Mouse (Mus musculus) adrenal gland, adult 2 months (tissue): ENCODE results near the gene Lhx5. TPM values are rescaled to one million over a fixed set of nuclear protein-coding genes. Genes with fewer than 3 reads are reported as not detected.

Source experiments
- DNase-seq: peaks from one replicate; pipeline ENCODE4 v3.0.0; 2021
- polyA plus RNA-seq: library from polyadenylated mRNA; depleted of rRNA; stranded (reverse); fragments of >200 nt; gene quantifications from 2 replicates; pipeline ENCODE4 v1.2.3, GENCODE M21; 2012
- total RNA-seq, 2 experiments: library from RNA; stranded (reverse); gene quantifications; 2 replicates each; pipeline ENCODE4 v1.2.3; 2021

Gene Lhx5
- total and polyA plus RNA-seq, 3 experiments = not detected

DNA sequence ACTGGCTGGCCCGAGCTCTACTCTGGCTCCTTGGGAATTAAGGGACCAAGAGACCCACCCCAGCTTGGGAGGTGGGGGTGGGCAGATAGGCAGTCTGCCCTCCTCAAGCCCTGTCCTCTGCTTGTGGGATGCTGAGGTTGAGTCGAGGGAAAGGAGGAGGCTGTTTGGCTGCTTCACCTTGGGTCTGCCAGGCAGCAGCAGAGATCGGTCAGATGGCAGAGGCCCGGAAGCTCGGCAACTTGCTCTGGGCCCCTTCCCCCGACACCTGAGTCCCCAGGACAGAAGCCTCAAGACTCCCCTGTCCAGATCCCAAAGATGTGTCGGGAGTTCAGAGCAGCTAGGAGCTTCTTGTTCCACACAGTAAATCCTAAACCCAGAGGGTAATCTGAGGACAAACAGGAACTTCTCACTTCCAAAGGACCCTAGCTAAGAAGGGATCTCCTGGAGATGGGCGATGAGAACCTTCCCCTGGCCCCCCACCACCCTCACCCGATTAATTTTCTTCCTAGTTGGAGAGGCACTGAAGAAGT lies 1.1 kb downstream of the Lhx5 start:
- no peak for DNase-seq

DNA sequence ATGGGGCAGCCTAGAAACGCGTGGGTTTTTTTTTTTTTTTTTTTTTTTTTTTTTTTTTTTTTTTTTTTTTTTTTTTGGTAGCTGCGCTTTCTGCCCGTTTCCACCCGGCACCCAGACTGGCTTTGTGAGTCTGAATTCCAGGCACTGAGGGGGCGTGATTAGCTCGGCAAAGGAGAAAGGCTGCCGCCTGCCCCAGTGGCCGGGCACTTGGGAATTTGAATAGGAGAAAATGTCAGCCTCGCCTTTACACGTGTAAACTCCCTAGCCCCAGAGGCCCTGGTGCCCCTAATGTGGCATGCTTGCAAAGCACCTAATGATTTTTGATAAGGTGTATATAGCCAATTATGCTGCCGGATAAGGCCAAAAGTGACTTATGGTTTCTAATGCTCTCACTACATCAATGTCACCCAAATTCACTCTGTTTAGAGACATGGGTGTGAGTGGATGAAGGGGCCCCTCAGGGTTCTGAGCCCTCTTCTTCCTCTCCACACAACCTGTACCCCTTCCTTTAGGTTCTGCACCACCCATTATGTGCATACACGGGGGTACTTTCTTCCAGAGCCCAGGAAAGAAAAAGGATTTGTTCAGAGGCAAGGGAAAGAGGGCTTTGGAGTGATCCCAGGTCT lies 1.7 kb downstream of the Lhx5 start:
- DNase-seq = no peak

DNA sequence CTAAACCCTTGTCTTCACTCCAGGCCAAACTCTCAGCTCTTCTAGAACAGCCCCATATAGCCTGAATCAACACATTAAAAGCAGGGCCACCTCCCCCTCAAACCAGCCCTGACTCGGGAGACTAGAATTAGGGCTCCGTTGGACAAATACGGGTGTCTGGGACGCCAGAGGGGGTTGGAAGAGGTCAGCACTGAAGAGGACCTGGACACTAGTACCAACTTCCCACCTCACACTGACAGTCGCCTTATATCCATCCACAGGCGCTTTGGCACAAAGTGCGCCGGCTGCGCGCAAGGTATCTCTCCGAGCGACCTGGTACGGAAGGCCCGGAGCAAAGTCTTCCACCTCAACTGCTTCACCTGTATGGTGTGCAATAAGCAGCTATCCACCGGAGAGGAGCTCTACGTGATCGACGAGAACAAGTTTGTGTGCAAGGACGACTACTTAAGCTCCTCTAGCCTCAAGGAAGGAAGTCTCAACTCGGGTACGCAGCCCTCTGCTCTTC lies 2.8 kb downstream of the Lhx5 start:
- DNase-seq = no peak

DNA sequence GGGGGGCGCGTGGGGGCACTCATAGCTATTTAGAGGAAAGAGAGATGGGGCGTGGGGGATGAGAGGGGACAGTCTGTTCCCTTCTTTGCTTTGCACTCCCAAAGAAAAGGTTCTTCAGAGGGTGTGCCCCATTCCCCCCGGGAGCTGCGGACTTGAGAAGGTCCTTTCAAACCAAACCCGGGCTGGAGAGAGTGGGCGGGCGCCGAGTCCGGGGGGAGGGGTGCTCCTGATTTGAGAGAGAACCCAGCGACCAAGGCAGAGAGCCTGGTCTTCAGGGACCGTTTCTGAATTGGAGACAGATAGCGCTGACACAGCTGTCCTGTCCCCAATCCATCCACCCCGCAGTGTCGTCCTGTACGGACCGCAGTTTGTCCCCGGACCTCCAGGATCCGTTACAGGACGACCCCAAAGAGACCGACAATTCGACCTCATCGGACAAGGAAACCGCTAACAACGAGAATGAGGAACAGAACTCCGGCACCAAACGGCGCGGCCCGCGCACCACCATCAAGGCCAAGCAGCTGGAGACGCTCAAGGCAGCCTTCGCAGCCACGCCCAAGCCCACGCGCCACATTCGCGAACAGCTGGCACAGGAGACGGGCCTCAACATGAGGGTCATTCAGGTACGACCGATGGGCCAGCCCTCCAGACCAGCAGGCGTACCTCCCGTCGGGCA lies 3.6 kb downstream of the Lhx5 start:
- DNase-seq = no peak

DNA sequence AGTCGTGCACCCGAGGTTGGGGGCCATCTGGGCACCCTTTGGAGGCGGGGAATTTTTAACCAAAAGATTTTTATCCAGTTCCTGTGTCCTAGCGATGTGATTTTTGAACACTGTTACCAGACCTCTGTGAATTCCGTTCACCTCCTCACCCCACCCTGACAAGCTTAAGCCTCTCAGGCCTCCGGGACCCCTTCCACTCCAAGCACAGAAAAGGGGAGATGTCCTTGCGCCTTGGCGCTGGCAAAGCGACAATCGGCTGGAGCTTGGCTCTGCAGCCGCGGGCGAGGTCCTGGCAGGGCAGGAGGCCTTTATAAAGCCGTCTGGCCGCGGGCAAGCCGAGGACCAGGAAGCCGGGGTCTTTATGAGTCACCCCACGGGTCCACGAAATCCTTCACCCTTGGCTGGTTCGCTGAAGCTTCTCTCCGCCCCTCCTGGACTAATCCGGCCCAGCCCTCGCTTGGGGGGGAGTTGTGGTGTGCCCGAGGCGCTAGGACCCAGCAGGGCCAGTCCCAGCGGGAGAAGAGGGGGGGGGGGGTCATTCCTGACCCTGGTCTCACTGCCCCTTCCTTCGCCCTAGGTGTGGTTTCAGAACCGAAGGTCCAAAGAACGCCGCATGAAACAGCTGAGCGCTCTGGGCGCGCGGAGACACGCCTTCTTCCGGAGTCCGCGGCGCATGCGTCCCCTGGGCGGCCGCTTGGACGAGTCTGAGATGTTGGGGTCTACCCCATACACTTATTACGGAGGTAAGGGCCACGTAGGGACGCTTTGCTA lies 4.4 kb downstream of the Lhx5 start:
- DNase-seq = peak; percentile 21

DNA sequence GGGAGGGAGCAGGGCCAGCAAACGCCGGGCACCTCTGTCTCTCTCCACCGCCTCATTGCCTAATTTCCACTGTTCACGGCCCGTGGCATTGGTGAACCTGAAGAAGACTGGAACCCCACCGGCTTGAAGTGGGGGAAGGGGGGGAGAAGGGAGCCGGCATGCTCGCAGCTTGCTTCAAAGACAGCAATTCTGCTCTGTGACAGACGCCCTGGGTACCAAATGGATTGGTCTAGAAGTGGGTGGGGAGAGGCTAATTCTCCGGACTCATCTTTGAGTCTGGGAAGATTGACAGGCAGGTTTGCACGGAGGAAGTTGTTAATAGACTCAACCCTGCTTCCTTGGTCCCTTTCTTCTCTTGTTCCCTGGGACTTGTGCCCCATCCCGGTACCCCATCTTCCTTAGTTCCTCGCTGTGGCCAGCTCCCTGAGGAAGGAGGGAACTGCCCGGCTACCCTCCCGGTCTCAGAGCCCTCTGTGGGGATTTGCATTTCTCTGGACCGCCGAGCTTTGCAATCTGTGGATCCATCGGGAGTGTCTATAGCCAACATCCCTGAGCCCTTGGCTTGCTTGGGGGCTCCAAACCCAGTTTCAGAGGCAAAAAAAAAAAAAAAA lies 5.5 kb downstream of the Lhx5 start:
- no peak for DNase-seq

DNA sequence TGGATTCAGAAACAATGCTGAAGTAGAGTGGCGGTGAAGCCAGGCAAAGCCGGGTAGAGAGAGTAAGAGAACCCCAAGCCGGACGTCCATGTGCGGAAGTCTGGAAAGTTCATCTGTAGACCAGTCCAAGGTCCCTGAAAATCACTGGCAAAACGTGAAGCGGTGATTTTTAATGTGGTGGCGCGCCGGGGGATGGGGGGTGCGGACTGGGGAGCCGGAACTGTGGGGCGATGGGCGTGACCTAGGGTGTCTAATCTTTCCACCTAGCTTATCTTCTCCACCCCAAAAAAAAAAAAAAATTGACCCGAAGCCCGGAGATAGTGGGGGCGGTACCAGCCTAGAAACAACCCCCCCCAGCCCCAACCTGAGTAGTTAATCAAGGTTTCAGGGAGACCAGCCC lies 6.0 kb downstream of the Lhx5 start:
- no peak for DNase-seq

DNA sequence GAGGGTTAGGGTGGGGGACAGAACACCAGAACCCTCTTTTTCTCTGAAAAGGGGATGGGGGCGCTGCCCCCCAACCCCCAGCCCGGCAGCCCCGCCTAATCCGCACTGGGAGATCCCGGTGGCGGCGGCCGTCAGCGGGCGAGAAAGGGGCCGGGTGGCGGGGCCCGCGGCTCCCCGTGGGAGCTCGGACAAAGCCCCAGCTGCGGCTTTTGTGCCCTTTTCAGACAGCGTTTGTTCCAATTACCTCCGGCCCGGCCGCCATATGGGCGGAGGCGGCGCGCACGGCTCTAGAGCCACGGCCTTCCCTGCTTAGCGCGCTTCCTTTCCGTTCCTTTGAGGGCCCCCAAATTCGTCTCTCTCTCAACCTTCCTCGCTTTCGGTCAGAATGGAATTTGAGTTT lies 6.5 kb downstream of the Lhx5 start:
- no peak for DNase-seq

DNA sequence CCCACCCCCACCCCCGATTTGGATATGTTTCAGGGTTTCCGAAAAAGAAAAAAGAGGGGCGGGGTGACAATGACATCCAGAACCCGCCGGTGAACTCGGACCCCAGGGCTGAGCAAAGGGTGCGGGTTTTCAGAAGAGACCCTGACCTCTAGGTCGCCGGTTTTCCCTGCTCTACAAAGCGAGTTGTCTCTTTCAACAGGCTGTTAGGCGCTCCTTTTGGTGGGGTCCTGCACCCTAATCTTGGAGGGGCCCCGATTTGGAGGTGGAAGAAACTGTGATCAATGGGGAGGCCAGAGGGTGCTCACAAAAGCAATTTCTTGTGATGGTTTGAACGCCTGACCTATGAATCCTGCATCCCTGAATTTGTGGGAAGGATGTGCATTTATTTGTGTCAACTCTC lies 7.0 kb downstream of the Lhx5 start:
- no peak for DNase-seq

DNA sequence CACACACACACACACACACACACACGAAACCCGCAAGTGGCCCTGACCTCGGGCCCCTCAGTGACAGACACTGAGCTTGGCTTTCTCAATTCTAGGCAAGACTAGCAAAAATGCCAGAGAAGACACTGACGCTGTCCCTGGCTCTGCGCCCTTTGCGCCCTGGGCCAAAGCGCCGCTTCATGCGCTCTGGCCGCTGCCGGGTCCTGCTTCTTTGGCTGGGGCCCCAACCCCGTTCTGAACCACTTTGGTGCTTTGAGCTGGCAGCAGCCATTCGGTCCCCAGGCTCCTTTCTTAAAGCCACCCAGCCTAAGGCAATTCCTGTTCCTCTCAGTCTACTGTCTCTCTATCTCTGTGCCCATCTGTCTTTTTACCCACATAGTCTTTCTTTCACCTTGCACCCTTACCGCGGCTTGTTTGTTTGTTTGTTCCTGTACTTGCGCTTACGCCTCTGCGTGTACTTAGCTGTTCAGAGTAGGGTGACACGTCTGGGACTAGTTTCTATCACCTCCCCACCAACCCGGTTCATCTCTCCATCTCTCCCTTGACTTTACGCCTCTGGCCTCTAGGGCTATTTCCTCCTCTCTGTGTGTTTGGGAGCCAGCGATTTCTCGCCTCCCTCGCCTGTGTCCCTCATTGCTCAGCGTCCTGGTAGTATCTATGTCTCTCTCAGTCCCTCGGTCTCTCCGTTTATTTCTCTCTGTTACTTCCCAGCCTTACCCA lies 7.7 kb downstream of the Lhx5 start:
- peak; percentile 36 for DNase-seq

DNA sequence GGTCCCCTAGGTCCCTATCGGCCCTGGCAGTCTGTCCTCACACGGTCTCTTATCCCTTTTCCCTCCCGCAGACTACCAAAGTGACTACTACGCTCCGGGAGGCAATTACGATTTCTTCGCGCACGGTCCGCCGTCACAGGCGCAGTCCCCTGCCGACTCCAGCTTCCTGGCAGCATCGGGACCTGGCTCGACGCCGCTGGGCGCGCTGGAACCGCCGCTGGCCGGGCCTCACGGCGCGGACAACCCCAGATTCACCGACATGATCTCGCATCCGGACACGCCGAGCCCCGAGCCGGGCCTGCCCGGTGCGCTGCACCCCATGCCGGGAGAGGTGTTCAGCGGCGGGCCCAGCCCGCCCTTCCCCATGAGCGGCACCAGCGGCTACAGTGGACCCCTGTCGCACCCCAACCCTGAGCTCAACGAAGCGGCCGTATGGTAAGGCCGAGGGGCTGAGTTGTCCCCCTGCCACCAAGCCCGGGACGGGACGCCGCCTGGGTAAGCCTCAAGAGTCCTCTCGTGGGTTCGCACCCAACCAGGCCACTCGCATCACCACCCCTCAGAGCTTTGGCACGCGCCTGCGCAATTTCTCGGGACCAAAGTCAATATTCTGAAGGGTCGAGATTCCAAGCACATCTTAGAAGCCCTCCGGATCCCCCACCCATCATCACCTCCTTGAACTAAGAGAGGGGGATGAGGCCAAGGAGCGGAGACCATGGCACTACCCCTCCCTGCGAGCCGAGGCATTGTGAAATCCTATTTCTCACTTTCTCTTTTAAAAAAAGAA lies 8.6 kb downstream of the Lhx5 start:
- peak; percentile 31 for DNase-seq

DNA sequence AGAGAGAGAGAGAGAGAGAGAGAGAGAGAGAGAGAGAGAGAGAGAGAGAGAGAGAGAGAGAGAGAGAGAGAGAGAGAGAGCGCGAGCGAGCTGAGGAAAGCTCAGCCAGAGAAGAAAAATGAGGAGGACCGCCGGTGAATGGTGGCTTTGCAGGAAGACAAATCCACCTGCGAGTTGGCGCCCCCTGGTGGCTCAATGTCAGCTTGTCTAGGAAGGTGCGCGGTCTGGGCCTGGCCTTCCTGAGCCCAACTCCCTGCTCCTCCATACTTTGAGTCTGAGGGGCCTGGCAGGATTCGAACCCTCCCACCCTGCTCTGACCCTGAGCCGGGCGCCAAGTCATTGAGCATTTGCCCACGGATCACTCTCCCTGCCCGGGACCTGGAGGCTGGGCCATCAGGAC lies 9.2 kb downstream of the Lhx5 start:
- DNase-seq = peak; percentile 86

DNA sequence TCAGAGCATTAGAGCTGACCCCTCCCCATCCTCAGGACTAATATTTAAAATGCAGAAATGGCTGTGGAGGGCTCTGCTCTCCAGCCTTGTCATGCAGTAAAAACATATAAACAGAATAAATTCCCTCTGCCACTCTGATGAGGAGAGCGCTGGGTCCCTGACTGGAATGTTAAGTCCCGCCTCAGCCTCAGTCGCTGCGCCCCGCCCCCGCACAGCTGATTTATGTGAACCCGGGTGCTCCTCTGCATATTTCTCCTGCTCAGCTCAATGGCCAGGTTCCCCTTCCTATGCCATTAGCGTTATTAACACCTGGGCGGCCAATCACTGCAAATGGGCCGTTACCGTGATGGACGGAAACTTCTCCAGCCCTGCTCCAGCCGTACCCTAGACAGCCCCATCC lies 15.8 kb downstream of the Lhx5 start:
- DNase-seq = no peak

DNA sequence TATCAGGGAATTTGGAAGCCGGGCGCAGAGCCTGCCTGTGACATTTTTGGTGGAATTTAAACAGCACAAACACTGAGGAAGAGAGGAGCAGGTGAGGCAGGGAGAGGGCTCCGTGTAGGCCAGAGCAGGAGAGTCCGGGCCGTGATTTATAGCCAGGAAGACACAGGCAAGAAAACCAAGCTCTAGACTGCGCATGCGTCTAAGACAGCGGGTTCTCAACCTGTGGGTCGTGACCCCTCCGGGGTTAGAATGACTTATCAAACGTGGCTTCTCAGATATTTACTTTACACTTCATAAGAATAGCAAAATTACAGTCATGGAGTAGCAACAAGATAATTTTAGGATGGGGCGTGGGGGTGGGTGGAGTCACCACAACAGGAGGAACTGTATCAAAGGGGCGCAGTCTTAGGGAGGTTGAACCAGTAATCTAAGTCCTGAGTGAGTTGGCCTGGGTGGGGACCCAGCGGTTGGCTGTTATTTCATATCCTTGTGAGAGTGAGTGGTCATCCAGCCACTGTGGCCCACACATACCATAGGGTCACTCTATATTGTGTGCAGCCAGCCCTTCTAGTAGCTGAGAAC lies 23.3 kb downstream of the Lhx5 start:
- DNase-seq = no peak

DNA sequence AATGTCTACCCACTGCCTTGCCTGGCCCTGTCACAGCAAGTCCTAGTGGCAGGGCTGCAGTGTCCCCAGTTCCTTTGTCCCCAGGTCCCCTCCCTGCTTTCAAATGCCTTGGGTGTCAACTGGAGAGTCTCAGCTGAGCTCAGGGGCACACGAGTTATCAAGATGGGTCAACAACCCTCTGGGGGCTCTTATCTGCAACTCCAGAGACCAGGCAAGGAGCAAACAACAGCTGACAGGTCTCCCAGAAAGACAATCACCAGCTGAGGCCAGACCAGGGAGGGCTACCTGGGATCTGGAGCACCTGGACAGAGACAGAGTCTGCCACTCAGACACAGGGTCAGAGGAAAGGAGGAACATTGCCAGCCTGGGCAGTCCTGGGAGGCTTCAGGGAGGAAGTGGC lies 24.8 kb downstream of the Lhx5 start:
- DNase-seq = no peak

DNA sequence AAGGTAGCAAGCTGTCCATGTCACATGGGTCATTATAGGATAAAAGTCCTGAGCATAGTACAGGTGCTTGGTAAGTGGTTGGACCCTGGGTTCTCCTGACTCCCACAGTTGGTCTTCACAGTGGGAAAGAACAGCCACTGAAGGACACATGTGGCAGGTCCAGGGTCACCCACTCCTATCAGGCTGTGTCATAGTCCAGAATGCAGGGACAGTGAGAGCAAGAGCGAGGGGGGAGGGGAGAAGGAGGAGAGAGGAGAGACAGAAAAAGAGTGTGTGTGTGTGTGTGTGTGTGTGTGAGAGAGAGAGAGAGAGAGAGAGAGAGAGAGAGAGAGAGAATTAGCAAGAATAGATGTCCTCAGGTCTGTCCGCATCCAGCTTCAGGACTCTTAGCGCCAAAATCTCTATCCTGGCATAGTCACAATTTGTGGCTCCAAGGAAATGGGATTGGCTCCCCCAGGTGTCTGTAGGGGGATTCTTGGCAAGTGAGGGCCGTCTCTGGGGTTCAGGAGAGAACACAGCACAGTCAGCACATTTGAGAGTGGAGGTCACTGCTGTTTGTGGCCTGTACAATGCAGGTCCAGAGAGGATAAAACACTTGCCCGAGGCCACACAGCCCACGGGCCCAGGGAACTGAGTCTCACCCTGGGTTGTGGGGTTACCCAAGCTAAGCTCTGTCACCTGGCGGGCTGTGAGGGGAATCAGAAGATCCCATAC lies 25.5 kb downstream of the Lhx5 start:
- DNase-seq = peak; percentile 57

DNA sequence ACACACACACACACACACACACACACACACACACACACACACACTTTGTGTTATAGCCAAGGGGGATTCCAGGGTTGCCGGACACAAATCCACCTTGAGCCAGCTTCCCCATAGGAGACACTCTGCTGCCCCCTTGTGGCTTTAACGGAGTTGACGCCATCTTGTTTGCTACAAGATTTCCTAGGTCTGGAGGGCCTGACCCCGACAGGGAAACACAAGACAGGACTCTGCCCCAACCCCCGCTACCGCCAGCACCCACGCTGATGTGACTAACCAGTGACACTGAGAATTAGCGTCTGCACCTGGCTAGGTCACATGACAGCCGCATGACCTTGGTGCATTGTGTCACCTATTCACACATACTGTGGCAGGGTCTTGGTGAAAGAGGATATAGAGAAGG lies 26.1 kb downstream of the Lhx5 start:
- DNase-seq = peak; percentile 56

DNA sequence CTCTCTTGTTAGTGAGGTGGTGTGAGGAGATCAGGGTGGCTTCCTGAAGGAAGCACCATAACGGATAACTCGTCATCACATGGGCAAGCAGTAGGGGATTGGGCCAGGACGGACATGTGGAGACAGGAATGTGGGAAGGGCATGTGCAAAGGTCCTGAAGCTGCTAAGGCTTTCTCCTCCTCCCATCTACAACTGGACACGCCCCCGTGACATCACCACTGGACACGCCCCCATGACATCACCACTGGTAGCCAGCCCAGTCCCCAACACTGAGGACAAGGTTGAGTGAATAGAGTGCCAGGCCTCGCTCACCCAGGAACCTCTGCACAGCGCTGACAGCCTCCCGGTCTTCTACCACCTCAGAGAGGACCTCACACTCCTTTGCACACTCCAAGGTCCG lies 27.6 kb downstream of the Lhx5 start:
- DNase-seq = peak; percentile 52

DNA sequence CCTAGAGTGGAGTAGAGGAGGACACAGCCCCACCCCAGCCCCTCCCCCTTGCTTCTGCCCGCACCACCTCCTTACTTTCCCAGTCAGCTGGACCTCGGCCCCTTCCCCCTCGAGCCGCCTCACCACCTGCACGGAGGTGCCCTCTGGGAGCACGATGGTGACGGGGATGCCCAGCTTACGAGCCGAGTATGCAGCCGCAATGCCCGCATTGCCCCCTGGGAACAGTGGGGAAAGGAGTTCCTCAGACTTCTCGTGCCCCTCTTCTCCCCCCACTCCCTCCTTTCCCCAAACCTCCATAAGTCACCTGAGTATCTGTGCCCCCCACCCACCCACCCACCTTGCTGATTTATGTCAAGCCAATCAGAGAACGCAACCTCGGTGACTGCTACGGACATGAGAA lies 30.4 kb downstream of the Lhx5 start:
- DNase-seq = no peak

DNA sequence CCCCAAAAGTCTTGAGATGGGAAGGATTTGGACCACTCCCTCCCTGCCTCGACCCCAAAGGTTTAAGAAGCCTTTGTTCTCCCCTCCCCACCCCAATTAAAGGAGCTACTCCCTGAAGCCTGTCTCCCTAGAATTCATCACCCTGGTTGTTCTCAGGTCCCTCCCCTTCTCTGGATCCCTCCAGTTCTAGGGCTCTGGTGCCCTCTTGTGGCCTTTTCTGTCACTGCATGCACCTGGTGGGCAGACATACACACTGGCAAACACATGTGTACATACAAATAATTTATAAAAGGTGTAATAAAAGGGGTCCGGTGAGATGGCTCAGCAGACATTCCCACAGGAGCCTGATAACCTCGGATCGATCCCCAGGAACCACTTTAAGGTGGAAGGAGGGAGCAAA lies 32.8 kb downstream of the Lhx5 start:
- DNase-seq = no peak
